Mouse (Mus musculus) forebrain, embryonic 14.5 days (tissue): Measurements from ENCODE around the gene Cnot8. TPM values are rescaled to one million over a fixed set of nuclear protein-coding genes. Genes with fewer than 3 reads are reported as not detected.
A peak's percentile ranks its signal among the peaks of the same experiment; 100 is the strongest.
"Not testable (repeated sequence)": the region's sequence is repeated elsewhere in the genome, so short reads cannot be mapped to it uniquely, and the experiment has no call there.

ENCODE experiments used
- ATAC-seq: fragments of 200-750 bp; cut with Nextera tagmentation; 2 replicates; pipeline ENCODE4 v1.8.0; 2017; ENCODE audit warnings: mild to moderate bottlenecking, moderate library complexity
- DNase-seq: peaks from one replicate; pipeline ENCODE4 v3.0.0-alpha.2; 2015; ENCODE audit warnings: low spot score
- H3K27ac ChIP-seq: fragments of 300-500 bp; sonication (generic); 2 replicates; pipeline ENCODE4 v1.5.1; 2014; ENCODE audit warnings: low read depth, mild to moderate bottlenecking, control low read depth, low read length, moderate library complexity
- H3K27me3 ChIP-seq: fragments of 300-500 bp; sonication (generic); replicated peaks from 2 replicates; pipeline ENCODE4 v1.6.1; 2014; ENCODE audit warnings: low read length, control low read depth, mixed read lengths; ENCODE audit not compliant: control insufficient read depth, insufficient read depth
- H3K36me3 ChIP-seq: fragments of 300-500 bp; sonication (generic); 2 replicates; pipeline ENCODE4 v1.6.1; 2014; ENCODE audit warnings: low read length, control low read depth; ENCODE audit not compliant: control insufficient read depth, insufficient read depth
- H3K4me1 ChIP-seq: fragments of 300-500 bp; sonication (generic); 2 replicates; pipeline ENCODE4 v1.6.1; 2014; ENCODE audit warnings: antibody characterized with exemption, low read length, control low read depth; ENCODE audit not compliant: control insufficient read depth, insufficient read depth
- H3K4me2 ChIP-seq: fragments of 300-500 bp; sonication (generic); 2 replicates; pipeline ENCODE4 v1.6.1; 2014; ENCODE audit warnings: mild to moderate bottlenecking, control low read depth, low read length
- H3K4me3 ChIP-seq: fragments of 300-500 bp; sonication (generic); 2 replicates; pipeline ENCODE4 v1.5.1; 2014; ENCODE audit warnings: low read depth, low read length, control low read depth
- H3K9ac ChIP-seq: fragments of 300-500 bp; sonication (generic); 2 replicates; pipeline ENCODE4 v1.6.1; 2014; ENCODE audit warnings: mild to moderate bottlenecking, low read length, control low read depth, moderate library complexity
- H3K9me3 ChIP-seq: fragments of 300-500 bp; sonication (generic); replicated peaks from 2 replicates; pipeline ENCODE4 v1.6.1; 2016; ENCODE audit warnings: low read length, control low read depth, mixed read lengths; ENCODE audit not compliant: control insufficient read depth
- WGBS: fragments of 180-500 bp; shearing (Covaris S2); extraction: QIAGEN DNeasy Blood & Tissue Kit; methylation state at CpG from one replicate; pipeline ENCODE4 v1.1.7; 2014; 5-methylcytosine and 5-hydroxymethylcytosine counted together
- polyA plus RNA-seq: library from polyadenylated mRNA; unstranded; fragments of >200 nt; fragmentation: Nextera tagmentation; extraction: Ambion mirVana; gene quantifications from 2 replicates; pipeline ENCODE4 v1.2.1, GENCODE M21; 2014

Cnot8 gene
- polyA plus RNA-seq, 1 experiment from 2014 or later, result 136 TPM

GRCm38 (mm10) chr11:58092541-58092940 lies 11.4 kb upstream of the Cnot8 start:
- DNase-seq (no peak), ATAC-seq (no peak)
- Histone ChIP-seq H3K4me2 (no peak overlapping the region), H3K27ac (no peak overlapping the region), H3K9ac (0 out of 2 replicates have a peak overlapping the region, but pooled peaks have one; percentile 13), H3K4me3 (no peak overlapping the region), H3K4me1 (no peaks in the 10 kb centered on the region), H3K27me3 (0 out of 2 replicates have a peak, but pooled peaks cover under 1% of the 10 kb centered on the region), H3K9me3 (no peaks in the 10 kb centered on the region), H3K36me3 (no peaks in the 10 kb centered on the region)
- WGBS, result 68% methylated on average over 4 of the region's 4 CpGs

- Histone ChIP-seq H3K27ac (no peak within 1 kb of the TSS), H3K4me2 (no peak within 1 kb of the TSS), H3K4me1 (no peaks in the 10 kb centered on the region), H3K9me3 (no peaks in the 10 kb centered on the region), H3K27me3 (0 out of 2 replicates have a peak, but pooled peaks cover 2% of the 10 kb centered on the region), H3K36me3 (no peaks in the 10 kb centered on the region), H3K9ac (0 out of 2 replicates have a peak within 1 kb of the TSS, but pooled peaks have one; percentile 13), H3K4me3 (no peak within 1 kb of the TSS)
- 20% methylated on average over 12 of the region's 12 CpGs for WGBS
- ATAC-seq (no peak), DNase-seq (no peak)
These were observed 10.9 kb upstream of the Cnot8 start, which contains the start of gene Gm12248 for GRCm38 (mm10) chr11:58093021-58093528. Gene Gm12248, minus strand, starts transcription at chr11:58093134.

GRCm38 (mm10) chr11:58094766-58095165 lies 9.2 kb upstream of the Cnot8 start:
- Histone ChIP-seq H3K27ac (no peak overlapping the region), H3K27me3 (0 out of 2 replicates have a peak, but pooled peaks cover 7% of the 10 kb centered on the region), H3K4me1 (no peaks in the 10 kb centered on the region), H3K36me3 (no peaks in the 10 kb centered on the region), H3K4me3 (no peak overlapping the region), H3K9ac (no peak overlapping the region), H3K9me3 (no peaks in the 10 kb centered on the region), H3K4me2 (no peak overlapping the region)
- DNase-seq (no peak), ATAC-seq (no peak)
- WGBS, result 57% methylated on average over 4 of the region's 4 CpGs

- no peaks in the 10 kb centered on the region for H3K36me3 ChIP-seq
- 90% methylated on average over 1 of the region's 1 CpGs for WGBS
- no peak overlapping the region for H3K27ac ChIP-seq
- no peak overlapping the region for H3K4me3 ChIP-seq
- no peak for DNase-seq
- H3K9ac ChIP-seq, result no peak overlapping the region
- no peaks in the 10 kb centered on the region for H3K9me3 ChIP-seq
- no peak overlapping the region for H3K4me2 ChIP-seq
- no peaks in the 10 kb centered on the region for H3K4me1 ChIP-seq
- 0 out of 2 replicates have a peak, but pooled peaks cover 7% of the 10 kb centered on the region for H3K27me3 ChIP-seq
- no peak for ATAC-seq
These were observed 8.4 kb upstream of the Cnot8 start for GRCm38 (mm10) chr11:58095561-58095960.

GRCm38 (mm10) chr11:58096160-58096559 lies 7.8 kb upstream of the Cnot8 start:
- WGBS, result 85% methylated on average over 5 of the region's 5 CpGs
- no peaks in the 10 kb centered on the region for H3K4me1 ChIP-seq
- no peak overlapping the region for H3K9ac ChIP-seq
- H3K4me2 ChIP-seq, result no peak overlapping the region
- H3K4me3 ChIP-seq, result no peak overlapping the region
- no peaks in the 10 kb centered on the region for H3K9me3 ChIP-seq
- 0 out of 2 replicates have a peak, but pooled peaks cover 7% of the 10 kb centered on the region for H3K27me3 ChIP-seq
- no peak overlapping the region for H3K27ac ChIP-seq
- H3K36me3 ChIP-seq, result no peaks in the 10 kb centered on the region
- DNase-seq (no peak), ATAC-seq (no peak)

GRCm38 (mm10) chr11:58096821-58097620 lies 6.9 kb upstream of the Cnot8 start:
- no peak for DNase-seq
- Histone ChIP-seq H3K36me3 (no peaks in the 10 kb centered on the region), H3K4me1 (no peaks in the 10 kb centered on the region), H3K4me2 (peak overlapping the region; percentile 52), H3K4me3 (no peak overlapping the region), H3K9me3 (no peaks in the 10 kb centered on the region), H3K27me3 (0 out of 2 replicates have a peak, but pooled peaks cover 7% of the 10 kb centered on the region), H3K9ac (no peak overlapping the region), H3K27ac (no peak overlapping the region)
- ATAC-seq, result no peak
- 53% methylated on average over 20 of the region's 20 CpGs for WGBS

GRCm38 (mm10) chr11:58097621-58098365 lies 6.2 kb upstream of the Cnot8 start:
- H3K27me3 ChIP-seq, result 0 out of 2 replicates have a peak, but pooled peaks cover 7% of the 10 kb centered on the region
- no peaks in the 10 kb centered on the region for H3K4me1 ChIP-seq
- peak overlapping the region; percentile 52 for H3K4me2 ChIP-seq
- 2% methylated on average over 28 of the region's 38 CpGs for WGBS
- peak overlapping the region; percentile 22 for H3K4me3 ChIP-seq
- DNase-seq (no peak), ATAC-seq (no peak)
- no peaks in the 10 kb centered on the region for H3K9me3 ChIP-seq
- H3K27ac ChIP-seq, result no peak overlapping the region
- no peaks in the 10 kb centered on the region for H3K36me3 ChIP-seq
- H3K9ac ChIP-seq, result peak overlapping the region; percentile 25; the same call in 1 of the 2 replicates

- not testable (repeated sequence) for H3K27ac ChIP-seq, DNase-seq, H3K9ac ChIP-seq, H3K4me3 ChIP-seq, H3K4me1 ChIP-seq, ATAC-seq, H3K9me3 ChIP-seq, H3K27me3 ChIP-seq, H3K4me2 ChIP-seq, H3K36me3 ChIP-seq
- 67% methylated on average over 5 of the region's 5 CpGs for WGBS
These were observed 5.6 kb upstream of the Cnot8 start for GRCm38 (mm10) chr11:58098366-58098720.
